Mouse (Mus musculus) megakaryocyte, embryonic 14.5 days (primary cell): ENCODE results near the gene Haao.

Experiments
- FLI1 ChIP-seq: IDR thresholded peaks from 2 replicates; pipeline ENCODE4 v1.6.1; 2012; ENCODE audit warnings: low read length, inconsistent platforms, mixed read lengths
- GATA1 ChIP-seq: IDR thresholded peaks from 3 replicates; pipeline ENCODE4 v1.6.1; 2012; ENCODE audit warnings: mixed read lengths, low read length, inconsistent platforms, borderline replicate concordance

- TF ChIP-seq GATA1, result no peak
- no peak for TF ChIP-seq FLI1
These were observed 40.4 kb downstream of the Haao start for GRCm38 (mm10) chr17:83807345-83807744.
